Mouse (Mus musculus) spleen, adult 2 months (tissue): Measurements from ENCODE around the gene Dixdc1. TPM values are rescaled to one million over a fixed set of nuclear protein-coding genes. Genes with fewer than 3 reads are reported as not detected.

Experiments
- DNase-seq, 2 experiments: peaks; one replicate each; pipeline versions ENCODE4 v3.0.0 to v3.0.0-alpha.2; 2012 to 2021; ENCODE audit warnings: low spot score in 2 of 2, low read depth in 1 of 2
- H3K27ac ChIP-seq: fragments of 200-500 bp; 2 replicates; pipeline ENCODE4 v1.5.1; 2012; ENCODE audit warnings: low read length, inconsistent platforms; ENCODE audit not compliant: insufficient read depth
- H3K27me3 ChIP-seq: fragments of 200-500 bp; 2 replicates; pipeline ENCODE4 v1.6.1; 2012; ENCODE audit warnings: mild to moderate bottlenecking, moderate library complexity, low read length, inconsistent platforms; ENCODE audit not compliant: control insufficient read depth, insufficient read depth
- H3K36me3 ChIP-seq: fragments of 200-500 bp; 2 replicates; pipeline ENCODE4 v1.6.1; 2012; ENCODE audit warnings: mild to moderate bottlenecking, low read length, inconsistent platforms; ENCODE audit not compliant: control insufficient read depth, insufficient read depth
- H3K4me1 ChIP-seq: fragments of 200-500 bp; 2 replicates; pipeline ENCODE4 v1.6.1; 2011; ENCODE audit warnings: inconsistent platforms; ENCODE audit not compliant: control insufficient read depth, insufficient read depth, insufficient read length
- H3K4me3 ChIP-seq: fragments of 200-500 bp; 2 replicates; pipeline ENCODE4 v1.5.1; 2011; ENCODE audit warnings: mild to moderate bottlenecking, inconsistent platforms; ENCODE audit not compliant: insufficient read depth, insufficient read length; ENCODE audit errors: extremely low read depth
- CTCF ChIP-seq: fragments of 200-500 bp; IDR thresholded peaks from 2 replicates; pipeline ENCODE4 v1.5.1; 2011; ENCODE audit warnings: mild to moderate bottlenecking, inconsistent platforms; ENCODE audit not compliant: insufficient read depth, insufficient read length, insufficient replicate concordance; ENCODE audit errors: extremely low read depth
- POLR2A ChIP-seq: fragments of 200-500 bp; IDR thresholded peaks from 2 replicates; pipeline ENCODE4 v1.6.1; 2011; ENCODE audit warnings: low read depth, low read length, inconsistent platforms
- WGBS: fragments of 180-500 bp; shearing (Covaris S2); methylation state at CpG from one replicate; pipeline ENCODE4 v1.1.7; 2018; 5-methylcytosine and 5-hydroxymethylcytosine counted together
- polyA plus RNA-seq: library from polyadenylated mRNA; depleted of rRNA; stranded (reverse); fragments of >200 nt; gene quantifications from 2 replicates; pipeline ENCODE4 v1.2.3, GENCODE M21; 2012

The Dixdc1 gene
- polyA plus RNA-seq, 1 experiment, result 0.35 TPM

DNA sequence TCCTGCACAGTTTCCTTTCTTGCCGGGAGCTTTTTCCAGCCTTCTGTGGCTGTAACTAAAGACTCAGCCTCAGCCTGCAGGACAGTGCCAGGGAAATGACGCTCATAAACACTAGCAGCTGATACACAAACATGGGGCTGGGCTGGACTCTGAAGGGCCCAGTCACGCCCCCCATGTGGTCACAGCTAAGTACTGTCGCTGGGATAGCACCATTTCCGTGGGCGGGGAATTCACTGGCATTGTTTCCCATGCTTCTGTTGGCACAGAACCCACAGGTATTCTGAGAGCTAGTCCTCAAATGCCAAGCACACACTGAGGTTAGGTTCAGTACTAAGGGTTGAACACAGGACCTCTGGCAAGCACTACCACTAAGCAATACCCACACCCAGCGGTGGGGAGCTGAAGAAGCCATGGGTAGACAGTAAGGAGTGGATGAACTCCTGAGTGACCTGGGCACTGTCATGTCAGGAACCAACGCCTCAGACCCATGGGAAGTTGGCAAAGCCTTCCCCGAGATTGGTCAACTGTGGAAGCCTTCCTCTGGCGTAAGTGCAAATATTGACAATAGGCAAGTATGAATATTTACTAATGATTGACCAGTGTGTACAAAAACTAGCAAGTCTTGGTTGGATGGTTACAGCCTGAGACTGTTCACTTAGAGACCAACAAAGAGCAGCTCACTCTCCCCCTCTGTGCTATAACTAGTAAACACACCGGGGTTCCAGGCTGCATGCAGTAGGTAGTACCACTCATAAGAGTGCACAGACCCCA is 38.2 kb downstream of the Dixdc1 start:
- Histone ChIP-seq H3K4me3 (no peak overlapping the region), H3K4me1 (peaks cover 11% of the 10 kb centered on the region), H3K27ac (no peak overlapping the region), H3K27me3 (peaks cover 9% of the 10 kb centered on the region), H3K36me3 (no peaks in the 10 kb centered on the region)
- DNase-seq, result no peak
- WGBS, result 68% methylated on average over 11 of the region's 11 CpGs
- TF ChIP-seq CTCF (no peak), POLR2A (no peak)

DNA sequence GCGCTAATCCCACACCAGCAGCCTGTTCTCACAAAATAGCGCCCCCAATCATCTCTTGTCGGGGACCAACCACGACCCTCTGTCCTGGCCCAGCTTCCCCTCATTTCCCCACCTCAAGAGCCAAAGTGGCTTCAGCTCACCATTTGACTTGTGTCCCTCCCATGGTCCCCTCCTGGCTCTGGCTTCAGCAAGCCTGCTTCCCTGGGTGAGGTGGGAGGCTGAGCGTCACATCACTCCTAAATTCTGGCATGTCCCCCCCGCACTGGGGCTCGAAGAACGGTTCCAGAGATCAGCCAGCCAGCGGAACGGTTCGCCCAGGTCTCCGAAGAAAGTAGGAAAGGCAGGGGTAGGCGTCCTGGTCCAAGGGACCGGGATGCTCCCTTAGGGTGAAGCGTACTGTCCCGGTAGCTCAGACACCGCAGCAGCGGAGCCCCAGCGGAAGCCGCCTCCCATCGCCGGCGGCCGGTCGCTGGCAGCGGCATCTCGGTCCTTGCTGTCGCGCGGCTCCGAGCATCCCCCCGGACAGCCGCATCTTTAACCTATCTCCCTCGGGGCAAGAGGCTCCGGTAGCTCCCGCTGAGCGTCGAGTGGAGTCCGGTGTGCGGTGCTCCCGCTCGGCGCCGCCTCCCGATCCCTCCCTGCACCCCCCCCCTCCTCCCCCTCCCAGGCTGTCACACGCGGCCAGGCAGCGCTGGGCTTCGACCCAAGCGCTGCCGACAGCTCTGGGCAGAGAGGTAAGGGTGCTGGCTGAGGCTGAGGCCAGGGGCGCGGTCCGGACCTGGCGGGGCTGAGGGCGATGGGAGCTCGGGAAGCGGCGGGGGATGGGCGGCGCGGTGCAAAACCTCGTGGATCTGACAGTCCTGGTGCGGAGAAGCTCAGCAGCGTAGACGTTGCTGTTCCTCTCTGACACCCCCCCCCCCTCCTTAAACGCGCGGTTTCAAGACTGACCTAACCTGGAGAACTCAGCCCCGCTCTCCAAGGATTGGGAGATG is 40.6 kb downstream of the Dixdc1 start:
- H3K27ac ChIP-seq, result no peak overlapping the region
- peaks cover 11% of the 10 kb centered on the region for H3K4me1 ChIP-seq
- peak overlapping the region; percentile 46; the same call in 1 of the 2 replicates for H3K4me3 ChIP-seq
- no peaks in the 10 kb centered on the region for H3K36me3 ChIP-seq
- peaks cover 9% of the 10 kb centered on the region for H3K27me3 ChIP-seq
- no peak for TF ChIP-seq CTCF
- DNase-seq, result peak in 1 of 2 experiments; percentile 16
- 1% methylated on average over 68 of the region's 70 CpGs for WGBS

DNA sequence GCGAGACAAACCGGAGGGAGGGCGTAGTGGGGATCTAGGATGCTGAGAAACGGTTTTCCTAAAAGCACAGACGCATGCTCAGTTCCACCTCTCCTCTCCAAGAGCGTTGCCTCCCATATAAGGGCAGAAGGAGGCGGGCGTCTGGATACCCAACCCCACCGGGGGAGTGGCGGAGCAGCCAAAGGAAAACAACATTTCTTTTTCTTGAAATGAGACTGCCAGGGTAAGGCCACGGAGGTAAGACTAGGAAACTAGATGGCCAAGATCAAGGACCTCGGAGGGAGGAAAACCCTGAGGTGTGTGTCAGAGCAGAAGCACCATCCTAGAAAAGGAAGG is 41.6 kb downstream of the Dixdc1 start:
- no peak for DNase-seq
- H3K36me3 ChIP-seq, result no peaks in the 10 kb centered on the region
- peaks cover 9% of the 10 kb centered on the region for H3K27me3 ChIP-seq

DNA sequence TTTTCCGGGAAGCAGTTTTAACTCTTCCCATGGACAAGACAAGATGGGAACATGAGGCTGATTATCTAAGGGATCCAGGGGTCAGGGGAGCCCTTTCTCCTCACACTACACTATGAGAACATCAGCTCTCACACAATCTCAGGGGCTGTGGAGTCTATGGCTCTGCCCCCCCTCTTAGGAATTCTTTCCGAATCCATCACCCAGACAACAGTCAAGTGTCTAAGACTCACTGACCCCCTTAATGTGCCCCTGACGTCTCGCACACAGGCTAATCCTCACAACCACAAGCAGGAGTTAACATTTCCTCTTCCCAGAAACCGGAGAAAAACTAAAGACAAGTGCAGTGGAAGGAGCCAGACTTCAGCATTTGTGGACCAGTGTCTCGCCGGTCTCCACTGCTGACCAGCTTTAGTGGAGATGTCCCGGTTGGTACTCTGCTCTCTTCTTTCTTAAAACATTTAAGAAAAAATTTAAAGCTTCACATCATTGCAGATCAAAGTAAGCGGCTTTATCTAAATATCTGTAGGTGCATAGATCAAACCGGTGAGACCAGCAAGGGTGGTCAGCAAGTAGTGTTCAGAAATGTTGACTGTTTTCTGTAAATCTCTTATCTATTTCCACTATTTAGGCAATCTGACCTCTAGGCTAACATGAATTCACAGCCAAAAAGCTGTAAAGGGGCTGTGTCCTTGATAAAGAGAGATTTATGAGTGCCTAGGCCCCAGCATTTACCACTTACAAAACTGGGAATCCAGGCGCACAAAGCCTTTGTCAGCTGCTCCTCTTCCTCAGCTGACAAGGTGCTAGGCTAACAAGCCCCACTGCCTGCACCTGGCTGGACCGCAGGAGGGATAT is 42.2 kb downstream of the Dixdc1 start:
- Histone ChIP-seq H3K4me1 (peaks cover 11% of the 10 kb centered on the region), H3K4me3 (no peak overlapping the region), H3K36me3 (no peaks in the 10 kb centered on the region), H3K27me3 (peaks cover 9% of the 10 kb centered on the region), H3K27ac (no peak overlapping the region)
- TF ChIP-seq POLR2A (no peak), CTCF (no peak)
- WGBS, result 78% methylated on average over 12 of the region's 12 CpGs
- DNase-seq, result no peak

More for the DNA sequence above, 41.6 kb downstream of the Dixdc1 start:
- Histone ChIP-seq H3K27ac (no peak overlapping the region), H3K4me3 (no peak overlapping the region), H3K4me1 (peaks cover 11% of the 10 kb centered on the region)
- 3% methylated on average over 12 of the region's 12 CpGs for WGBS
- TF ChIP-seq CTCF, result no peak
- TF ChIP-seq POLR2A, result no peak

DNA sequence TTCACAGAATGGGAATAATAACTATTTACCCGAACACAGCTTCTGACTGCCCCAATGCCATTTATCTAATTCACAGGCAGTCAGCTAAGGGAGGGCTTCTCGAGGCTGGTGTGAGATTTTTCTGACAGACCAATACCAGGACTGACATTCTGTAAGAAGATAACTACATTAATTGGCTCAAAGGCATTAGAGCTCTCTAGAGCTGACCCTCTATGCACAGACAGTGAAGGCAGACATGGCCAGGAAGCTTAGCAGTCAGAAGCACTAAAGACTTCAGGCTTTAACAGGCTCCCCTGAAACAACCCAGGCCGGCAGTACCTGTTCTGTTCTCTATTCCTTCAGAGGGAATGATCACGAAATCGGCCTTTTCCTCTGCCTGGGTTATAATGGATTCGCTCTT is 44.2 kb downstream of the Dixdc1 start:
- Histone ChIP-seq H3K36me3 (no peaks in the 10 kb centered on the region), H3K4me1 (peaks cover 11% of the 10 kb centered on the region), H3K27me3 (peaks cover 8% of the 10 kb centered on the region), H3K4me3 (no peak overlapping the region), H3K27ac (no peak overlapping the region)
- WGBS, result 79% methylated on average over 6 of the region's 6 CpGs
- TF ChIP-seq CTCF, result no peak
- no peak for TF ChIP-seq POLR2A
- DNase-seq, result no peak

DNA sequence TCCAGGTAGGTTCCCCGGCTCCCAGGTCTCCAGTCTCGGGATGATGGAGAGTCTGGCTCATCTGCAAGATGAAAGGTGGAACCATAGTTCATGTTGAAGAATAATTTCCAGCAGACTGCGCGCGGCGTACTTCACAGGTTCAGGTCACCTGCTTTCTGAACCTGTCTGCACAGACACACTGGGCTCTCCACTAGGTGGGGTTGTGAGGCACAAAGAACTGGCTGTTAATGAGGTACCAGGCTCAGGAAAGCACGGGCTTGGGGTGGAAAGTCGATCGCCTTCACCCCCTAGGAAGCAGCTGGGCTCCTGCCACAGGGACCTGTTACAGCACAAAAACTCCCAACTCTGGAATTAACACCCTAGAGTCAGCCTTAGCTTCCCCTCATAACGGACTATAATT is 45.7 kb downstream of the Dixdc1 start:
- TF ChIP-seq CTCF (no peak; the same call in 1 of the 2 replicates), POLR2A (no peak)
- DNase-seq, result peak in 1 of 2 experiments; percentile 8
- Histone ChIP-seq H3K36me3 (no peaks in the 10 kb centered on the region), H3K4me3 (no peak overlapping the region), H3K4me1 (peaks cover 5% of the 10 kb centered on the region), H3K27ac (no peak overlapping the region), H3K27me3 (peaks cover 2% of the 10 kb centered on the region)
- WGBS, result 15% methylated on average over 10 of the region's 10 CpGs
